Mouse (Mus musculus) brain, embryonic 14.5 days (tissue): ENCODE measurements at regions not wholly inside any gene's neighbourhood (a gene's known extent, or its start where the extent isn't known, plus 50 kb on each side); places are given as distances from the start of the nearest gene placed in this dataset.

Source experiments
- CTCF ChIP-seq: fragments of 200-500 bp; IDR thresholded peaks from 2 replicates; pipeline ENCODE4 v1.5.1; 2012; ENCODE audit warnings: inconsistent platforms, mild to moderate bottlenecking, moderate library complexity, borderline replicate concordance; ENCODE audit not compliant: insufficient read depth, insufficient read length; ENCODE audit errors: extremely low read depth
- POLR2A ChIP-seq: fragments of 200-500 bp; IDR thresholded peaks from 2 replicates; pipeline ENCODE4 v1.6.1; 2012; ENCODE audit warnings: mild to moderate bottlenecking, inconsistent platforms, borderline replicate concordance; ENCODE audit not compliant: poor library complexity, insufficient read depth, insufficient read length, severe bottlenecking; ENCODE audit errors: extremely low read depth

GRCm38 (mm10) chr5:26171662-26172384 lies 50.6 kb upstream of the Gm10220 start:
- TF ChIP-seq POLR2A (no peak), CTCF (no peak)
